Mouse (Mus musculus) heart, postnatal 0 days (tissue): ENCODE measurements around the gene Naip5.
"Not testable (repeated sequence)": the region's sequence is repeated elsewhere in the genome, so short reads cannot be mapped to it uniquely, and the experiment has no call there.

ENCODE experiments used
- CTCF ChIP-seq: IDR thresholded peaks from 2 replicates; pipeline ENCODE4 v1.5.1; 2016; ENCODE audit warnings: antibody characterized with exemption, control low read depth, low read depth
- EP300 ChIP-seq: IDR thresholded peaks from 2 replicates; pipeline ENCODE4 v1.6.1; 2016; ENCODE audit warnings: antibody characterized with exemption, low read depth

DNA sequence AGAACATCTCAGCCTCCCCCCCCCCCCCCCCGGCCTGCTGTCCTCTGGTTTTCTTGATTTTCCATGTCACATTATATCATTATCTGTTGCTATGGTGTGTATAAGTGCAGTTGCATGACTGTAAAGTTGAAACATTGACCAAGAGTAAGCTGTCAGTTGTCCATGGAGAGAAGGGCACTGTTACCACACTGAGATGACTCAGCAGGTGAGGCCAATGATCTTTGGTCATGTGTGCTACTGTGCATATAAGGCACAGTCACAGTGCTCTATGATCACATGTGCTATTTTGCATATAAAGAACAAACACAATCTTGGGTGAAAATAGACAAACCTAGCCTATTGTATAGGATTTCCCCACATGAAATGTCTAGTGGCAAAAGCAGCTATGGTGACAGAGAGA is 32.4 kb downstream of the Naip5 start:
- TF ChIP-seq CTCF, EP300: not testable (repeated sequence)
